Mouse (Mus musculus) regulatory T cell (primary cell): ENCODE measurements at regions not wholly inside any gene's neighbourhood (a gene's known extent, or its start where the extent isn't known, plus 50 kb on each side); places are given as distances from the start of the nearest gene placed in this dataset.

ENCODE experiments used
- in situ Hi-C: fragments of 300-600 bp; cut with MboI, MseI; formaldehyde crosslinking; loops from one replicate; pipeline ENCODE4 v1.15.1; 2025; ENCODE audit warnings: high pct_unique_total_duplicates

DNA sequence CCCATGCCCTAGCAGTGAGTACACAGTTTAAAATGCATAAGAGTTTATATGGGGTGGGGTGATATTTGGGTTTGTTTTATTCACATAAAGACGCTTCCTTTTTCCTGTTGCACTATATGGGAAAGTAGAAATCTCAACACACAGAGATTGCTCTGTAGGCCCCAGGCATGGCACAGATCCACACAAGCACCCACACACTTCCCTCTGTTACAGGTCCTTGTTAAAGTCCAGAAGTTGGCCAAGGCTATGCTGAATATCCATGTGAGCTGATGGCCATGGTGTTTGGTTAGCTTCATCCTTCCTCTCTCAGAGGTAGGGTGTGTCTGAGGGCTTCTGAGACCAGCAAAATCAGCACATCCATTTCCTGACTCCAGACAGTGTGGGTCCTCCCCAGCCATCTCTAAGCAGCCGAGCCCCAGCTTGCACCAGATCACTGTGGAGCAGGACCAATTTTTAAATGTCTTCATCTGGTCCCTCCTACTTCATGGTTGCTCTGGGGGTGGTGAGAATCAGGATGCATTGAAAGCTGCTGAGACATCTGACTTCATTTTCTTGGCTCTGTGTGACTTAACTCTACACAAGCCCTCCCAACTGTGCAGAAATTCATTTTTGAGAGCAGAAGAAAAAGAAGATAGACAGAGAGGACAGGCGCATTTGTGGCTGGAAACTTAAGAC is 360.3 kb upstream of the Nr3c2 start:
- in situ Hi-C loops: no loop called here

DNA sequence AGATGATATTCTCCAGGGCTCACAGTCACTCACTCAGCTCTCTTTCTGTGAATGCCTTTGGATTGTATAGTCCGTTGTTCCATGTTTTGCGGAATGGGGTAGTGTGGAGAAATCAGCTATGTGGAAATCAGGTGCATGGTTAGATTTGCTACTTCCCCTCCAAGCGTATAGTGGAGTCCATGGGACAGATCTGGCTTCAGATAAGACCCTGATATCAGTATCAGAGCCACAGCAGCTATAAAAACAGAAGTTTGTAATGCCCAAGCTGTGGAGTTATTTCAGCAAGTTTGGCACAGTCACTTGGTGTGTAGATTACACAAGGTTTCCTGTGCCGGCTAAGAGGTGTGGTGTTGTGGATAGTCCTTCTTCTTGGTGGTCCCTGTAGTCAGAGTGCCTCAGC is 359.6 kb upstream of the Nr3c2 start:
- in situ Hi-C loops: no loop called here

GRCm38 (mm10) chr8:76540611-76541010 is 358.6 kb upstream of the Nr3c2 start:
- in situ Hi-C loops: no loop called here

GRCm38 (mm10) chr8:76551681-76552080 is 347.6 kb upstream of the Nr3c2 start:
- in situ Hi-C loops: no loop called here

- in situ Hi-C loops: no loop called here
Observed at GRCm38 (mm10) chr8:76601566-76601965, 297.7 kb upstream of the Nr3c2 start.

GRCm38 (mm10) chr8:76618721-76619120 is 280.5 kb upstream of the Nr3c2 start:
- in situ Hi-C loops: no loop called here

DNA sequence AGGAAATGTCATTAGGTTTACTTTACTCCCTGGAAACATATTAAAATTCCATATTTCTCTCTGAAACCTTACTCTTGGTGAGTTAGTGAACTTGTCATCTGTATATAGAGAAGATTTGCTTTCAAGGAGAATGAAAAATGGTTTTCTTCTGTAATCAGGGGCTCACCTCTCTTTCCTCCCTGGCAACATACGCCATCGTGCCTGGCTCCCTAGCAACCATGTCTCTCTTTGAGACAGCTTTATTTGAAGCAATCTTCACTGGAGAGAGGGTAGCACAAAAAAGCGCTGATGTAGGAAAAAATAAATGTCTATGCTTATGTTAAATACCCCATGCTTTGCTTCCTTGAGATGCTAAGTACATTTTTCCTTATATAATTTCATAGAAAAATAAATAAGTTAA is 278.4 kb upstream of the Nr3c2 start:
- in situ Hi-C loops: no loop called here

- in situ Hi-C loops: no loop called here
Observed at GRCm38 (mm10) chr8:76633086-76633485, 266.2 kb upstream of the Nr3c2 start.
